In genomic region chr17:27457038-27457577, GRCm38 (mm10) we compare ENCODE assay signal across 14 mouse cellular contexts.
"Had no signal": no experiment of that assay in that cellular context is flagged by ENCODE, and none has a peak within 500 bp of the region (broad histone marks: within the 10 kb centered on the region; RNA-seq: fewer than 3 reads in every experiment).

No protein-coding gene starts in this region.

- H3K4me3 ChIP-seq: neural tube, embryonic 15.5 days; stomach, embryonic 15.5 days had no signal

- DNase-seq: right cerebral cortex, adult 18-20 months; right cerebral cortex, postnatal 14 days; right cerebral cortex, postnatal 25 days; right cerebral cortex, postnatal 4 days; spleen, adult 18-20 months; thymus, adult 18-20 months; thymus, adult 2 months; thymus, postnatal 14 days; thymus, postnatal 25 days; thymus, postnatal 36 days; thymus, postnatal 4 days had no signal

- H3K4me1 ChIP-seq: neural tube, embryonic 15.5 days; stomach, embryonic 15.5 days had no signal

- H3K27me3 ChIP-seq: stomach, embryonic 15.5 days had no signal

- H3K27ac ChIP-seq: neural tube, embryonic 15.5 days; stomach, embryonic 15.5 days; stomach, postnatal 0 days had no signal
